Mouse (Mus musculus): Measurements from ENCODE around the gene Olfr1335.

- TF ChIP-seq CTCF (IDR thresholded peaks at IDR 0.05; ENCODE audit: borderline replicate concordance, extremely low read depth, insufficient read depth, insufficient read length) (no peak), POLR2A (IDR thresholded peaks at IDR 0.05; ENCODE audit: borderline replicate concordance, extremely low read depth, insufficient read depth, insufficient read length, poor library complexity, severe bottlenecking) (no peak)
These were observed 9.2 kb upstream of the Olfr1335 start for GRCm38 (mm10) chr4:118818921-118819320.

Data from brain, embryonic 14.5 days (tissue).